Mouse (Mus musculus): ENCODE measurements around the gene Sh2b3.

The Sh2b3 gene

GRCm38 (mm10) chr5:121843138-121843905 lies 5.9 kb upstream of the Sh2b3 start:
- peak in 1 of 2 experiments; percentile 50 for DNase-seq

GRCm38 (mm10) chr5:121842665-121843118 lies 5.2 kb upstream of the Sh2b3 start:
- peak; percentile 88 to 89 for DNase-seq

GRCm38 (mm10) chr5:121841973-121842372 lies 4.5 kb upstream of the Sh2b3 start:
- no peak for DNase-seq

- DNase-seq: no peak
These were observed 4.1 kb upstream of the Sh2b3 start for GRCm38 (mm10) chr5:121841516-121841915.

GRCm38 (mm10) chr5:121839128-121839473 lies 1.7 kb upstream of the Sh2b3 start:
- DNase-seq: no peak

- DNase-seq: peak; percentile 73 to 89
These were observed 1.1 kb upstream of the Sh2b3 start for GRCm38 (mm10) chr5:121838341-121839127.

- peak; percentile 95 for DNase-seq
These were observed 592 bp downstream of the Sh2b3 start for GRCm38 (mm10) chr5:121836692-121837415.

GRCm38 (mm10) chr5:121835949-121836691 lies 1.3 kb downstream of the Sh2b3 start:
- no peak for DNase-seq

GRCm38 (mm10) chr5:121834991-121835747 lies 2.3 kb downstream of the Sh2b3 start:
- peak; percentile 40 to 72 for DNase-seq

- DNase-seq: no peak
These were observed 3.2 kb downstream of the Sh2b3 start for GRCm38 (mm10) chr5:121834241-121834606.

- DNase-seq: peak; percentile 80 to 94
These were observed 3.7 kb downstream of the Sh2b3 start for GRCm38 (mm10) chr5:121833572-121834240.

GRCm38 (mm10) chr5:121833159-121833558 lies 4.3 kb downstream of the Sh2b3 start:
- no peak for DNase-seq

- no peak for DNase-seq
These were observed 4.9 kb downstream of the Sh2b3 start for GRCm38 (mm10) chr5:121832376-121833155.

GRCm38 (mm10) chr5:121831002-121831601 lies 6.3 kb downstream of the Sh2b3 start:
- DNase-seq: no peak

GRCm38 (mm10) chr5:121828491-121829432 lies 8.7 kb downstream of the Sh2b3 start:
- DNase-seq: peak in 1 of 2 experiments; percentile 56

GRCm38 (mm10) chr5:121827876-121828275 lies 9.6 kb downstream of the Sh2b3 start:
- no peak for DNase-seq

- no peak for DNase-seq
These were observed 11.8 kb downstream of the Sh2b3 start for GRCm38 (mm10) chr5:121825606-121826005.

- peak; percentile 56 to 67 for DNase-seq
These were observed 13.3 kb downstream of the Sh2b3 start for GRCm38 (mm10) chr5:121824121-121824520.

- peak in 1 of 2 experiments; percentile 41 for DNase-seq
These were observed 13.8 kb downstream of the Sh2b3 start for GRCm38 (mm10) chr5:121823668-121824067.
